Mouse (Mus musculus) gastrocnemius, adult 18-20 months (tissue): Measurements from ENCODE around the gene Ptma. TPM values are rescaled to one million over a fixed set of nuclear protein-coding genes. Genes with fewer than 3 reads are reported as not detected.
"Not testable (repeated sequence)": the region's sequence is repeated elsewhere in the genome, so short reads cannot be mapped to it uniquely, and the experiment has no call there.

Source experiments
- DNase-seq: peaks from one replicate; pipeline ENCODE4 v3.0.0; 2021; ENCODE audit warnings: low spot score
- total RNA-seq, 2 experiments: library from RNA; stranded (reverse); gene quantifications; 2 replicates each; pipeline ENCODE4 v1.2.3; 2021

Ptma gene
- total RNA-seq, 2 experiments from 2014 or later = 64.2 to 99.0 TPM

GRCm38 (mm10) chr1:86493783-86494182 lies 32.7 kb upstream of the Ptma start:
- DNase-seq = peak; percentile 45

DNA sequence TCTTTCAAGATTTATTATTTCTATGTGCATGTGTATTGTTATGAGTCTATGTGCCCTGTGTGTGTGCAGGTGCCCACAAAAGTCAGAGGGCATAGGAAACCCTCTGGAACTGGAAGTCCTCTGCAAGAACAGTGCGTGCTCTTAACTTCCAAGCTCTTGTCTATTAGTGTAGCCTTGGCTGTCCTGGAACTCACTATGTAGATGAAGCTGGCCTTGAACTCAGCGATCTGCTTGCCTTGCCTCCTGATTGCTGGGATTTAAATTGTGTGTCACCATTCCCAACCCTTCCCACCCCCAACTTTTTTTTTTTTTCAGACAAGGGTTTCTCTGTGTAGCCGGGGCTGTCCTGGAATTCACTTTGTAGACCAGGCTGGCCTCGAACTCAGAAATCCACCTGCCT lies 30.2 kb upstream of the Ptma start:
- no peak for DNase-seq

DNA sequence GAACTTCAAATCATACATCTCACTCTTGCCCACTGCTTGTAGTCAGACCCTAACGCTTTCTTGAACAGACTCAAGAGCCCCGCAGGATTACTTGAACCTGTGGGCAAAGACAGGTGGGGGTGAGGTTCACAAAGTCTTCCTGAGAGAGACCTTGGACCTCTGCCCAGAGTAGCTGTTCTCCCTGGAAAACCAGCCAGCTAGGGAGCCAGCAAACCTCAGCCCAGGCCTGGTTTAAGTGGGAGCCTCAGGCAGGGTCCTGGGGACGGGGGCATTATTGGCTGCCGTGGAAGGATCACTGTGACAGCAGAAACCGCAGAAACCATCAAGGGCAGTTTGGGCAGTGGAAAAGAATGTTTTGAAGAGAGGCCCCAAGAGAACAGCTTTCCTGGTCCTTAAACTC lies 29.2 kb upstream of the Ptma start:
- DNase-seq = no peak

GRCm38 (mm10) chr1:86497986-86498385 lies 28.5 kb upstream of the Ptma start:
- DNase-seq = no peak

DNA sequence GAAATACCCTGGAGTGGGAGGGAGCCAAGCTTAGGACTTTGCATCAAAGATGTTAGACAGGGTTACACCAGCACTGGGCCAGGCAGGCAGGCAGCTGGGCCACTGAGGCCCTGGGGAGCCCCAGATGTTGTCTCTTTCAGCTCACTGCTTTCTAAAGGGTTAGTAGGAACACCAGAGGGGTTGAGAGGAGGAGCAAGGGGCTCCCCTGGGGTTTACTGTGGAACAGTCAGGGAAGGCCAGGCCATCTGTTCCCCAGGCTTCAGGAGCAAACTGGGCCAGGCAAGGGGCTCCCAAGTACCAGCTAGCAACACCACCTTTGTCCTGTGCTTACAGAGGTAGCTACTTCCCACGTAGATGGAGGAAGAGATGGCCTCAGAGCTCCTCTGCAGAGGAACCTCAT lies 27.9 kb upstream of the Ptma start:
- DNase-seq = peak; percentile 45

DNA sequence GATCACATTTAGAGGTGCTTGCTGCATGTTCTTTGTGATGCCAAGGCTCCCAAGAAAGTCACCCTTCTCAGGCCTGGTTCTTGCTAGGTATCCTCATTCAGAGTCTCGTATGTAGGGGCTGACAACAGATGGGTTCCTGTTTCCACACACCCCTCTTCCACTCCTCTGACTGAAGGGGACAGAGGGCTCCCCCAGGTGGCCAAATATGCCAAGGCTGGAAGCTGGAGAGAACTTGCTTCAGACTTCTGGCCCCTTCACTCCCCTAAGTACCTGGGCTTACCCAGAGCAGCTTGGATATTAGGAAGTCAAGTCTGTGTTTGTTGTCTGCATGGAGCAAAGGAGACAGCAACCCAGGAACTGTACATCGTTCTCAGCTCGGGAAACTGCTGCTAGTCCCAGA lies 26.6 kb upstream of the Ptma start:
- peak; percentile 71 for DNase-seq

- DNase-seq = no peak
Observed at GRCm38 (mm10) chr1:86500681-86501080, 25.8 kb upstream of the Ptma start.

GRCm38 (mm10) chr1:86501114-86501532 lies 25.4 kb upstream of the Ptma start:
- DNase-seq = peak; percentile 47

DNA sequence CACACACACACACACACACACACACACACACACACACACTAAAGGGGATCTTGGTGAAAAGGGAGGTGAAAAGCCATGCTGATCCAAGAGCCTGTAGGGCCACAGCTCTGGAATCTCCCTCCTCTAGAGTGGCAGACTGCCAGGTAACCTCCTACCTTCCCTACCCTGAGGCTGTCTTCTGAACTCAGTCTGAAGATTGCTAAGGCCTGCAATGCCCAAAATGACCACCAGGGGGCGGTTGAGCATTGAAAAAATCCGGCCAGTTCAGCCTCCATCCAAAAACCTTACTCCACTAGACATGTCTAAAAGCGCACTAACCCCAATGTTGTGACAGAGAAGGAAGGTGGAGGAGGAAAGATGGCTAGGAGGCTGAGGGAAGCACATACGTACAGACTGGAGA lies 25.0 kb upstream of the Ptma start:
- peak; percentile 92 for DNase-seq

GRCm38 (mm10) chr1:86502221-86503048 lies 24.1 kb upstream of the Ptma start:
- no peak for DNase-seq

- no peak for DNase-seq
Observed at GRCm38 (mm10) chr1:86503165-86503747, 23.3 kb upstream of the Ptma start.

DNA sequence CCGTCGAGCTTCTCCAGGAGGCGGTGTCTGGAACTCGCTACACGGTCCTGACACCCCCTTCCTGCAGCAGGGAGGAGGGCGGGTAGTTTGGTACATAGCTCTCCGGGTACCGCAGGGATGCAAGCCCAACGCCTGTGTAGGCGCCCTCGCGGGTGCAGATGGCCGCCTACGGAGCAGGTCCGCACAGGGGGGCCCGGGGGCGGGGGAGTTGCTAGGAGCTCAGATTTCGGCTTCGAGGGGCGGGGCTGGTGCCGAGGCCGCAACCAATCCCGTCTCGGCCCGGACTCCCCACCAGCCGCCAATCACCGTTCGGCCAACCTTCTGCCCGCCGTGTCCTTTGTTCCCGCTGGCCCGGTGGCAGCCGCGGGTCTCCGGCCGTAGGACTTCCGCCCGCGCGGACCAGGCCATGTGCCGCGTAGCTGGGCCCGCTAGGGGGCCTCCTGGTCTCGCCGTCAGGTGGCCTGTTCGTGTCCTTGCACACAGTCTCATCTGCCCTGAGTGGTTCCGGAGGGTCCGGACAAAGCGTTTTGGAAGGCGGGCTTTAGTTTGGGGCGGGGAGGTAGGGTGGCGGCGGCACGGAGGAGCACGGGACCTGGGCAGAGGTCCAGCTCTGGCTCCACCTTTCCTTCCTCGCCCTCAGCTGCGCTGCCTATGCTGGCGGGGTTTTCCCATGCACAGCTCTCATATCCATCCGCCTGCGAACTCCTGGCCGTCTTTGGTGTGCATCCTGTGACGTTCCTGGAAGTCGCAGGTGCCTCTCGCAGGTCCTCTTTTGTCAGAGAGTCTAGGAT lies 22.4 kb upstream of the Ptma start:
- peak; percentile 93 for DNase-seq

DNA sequence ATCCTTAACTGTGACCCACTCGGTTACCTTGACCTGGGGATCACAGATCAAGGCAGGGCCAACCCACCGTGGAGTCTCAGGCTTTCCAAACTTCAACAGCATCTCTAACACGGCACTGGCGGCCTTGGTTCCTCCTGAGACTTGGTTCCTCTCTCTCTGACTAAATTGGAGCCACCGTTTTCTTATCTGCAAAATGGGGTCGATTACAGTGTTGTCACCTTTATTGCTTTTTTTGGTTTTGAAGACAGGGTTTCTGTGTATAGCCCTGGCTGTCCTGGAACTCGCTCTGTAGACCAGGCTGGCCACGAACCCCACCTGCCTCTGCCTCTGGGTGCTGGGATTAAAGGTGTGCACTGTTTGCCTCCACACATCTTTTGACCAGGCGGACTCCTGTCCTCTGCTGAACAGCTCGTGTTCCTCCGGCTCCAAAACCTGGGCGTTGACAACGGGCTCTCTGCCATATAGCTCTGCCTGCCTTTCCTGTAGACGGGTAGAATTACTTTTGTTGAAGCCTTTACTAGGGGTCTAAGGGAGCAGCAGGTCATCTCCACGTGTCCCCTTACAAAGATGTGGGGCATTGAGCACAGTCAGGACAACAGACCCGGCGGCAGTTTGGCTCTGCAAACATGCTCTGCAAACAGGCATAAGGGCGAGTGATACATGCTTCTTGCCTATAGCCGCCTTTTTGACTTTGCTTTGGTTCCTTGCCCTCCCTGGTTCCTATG lies 21.7 kb upstream of the Ptma start:
- DNase-seq = no peak

DNA sequence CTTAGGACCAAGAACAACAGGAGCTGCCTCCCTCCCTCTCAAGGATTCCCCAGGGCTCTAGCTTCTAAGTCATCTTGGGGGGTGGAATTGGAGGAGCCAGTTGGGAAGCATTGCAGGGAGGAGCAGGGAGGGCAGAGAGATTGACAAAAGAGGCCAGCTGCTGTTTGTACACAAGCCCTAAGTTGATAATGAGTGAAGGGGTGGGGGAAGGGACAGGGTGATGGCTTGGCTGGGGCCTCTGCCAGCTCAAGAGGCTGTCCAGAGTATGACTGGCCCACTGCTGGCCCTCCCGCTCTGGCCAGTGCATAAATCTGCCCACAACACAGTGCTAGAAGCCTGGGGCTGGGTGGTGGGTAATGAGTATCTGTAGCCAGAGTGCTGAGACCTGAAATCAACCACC lies 21.1 kb upstream of the Ptma start:
- peak; percentile 39 for DNase-seq

GRCm38 (mm10) chr1:86506420-86506819 lies 20.1 kb upstream of the Ptma start:
- DNase-seq = no peak

DNA sequence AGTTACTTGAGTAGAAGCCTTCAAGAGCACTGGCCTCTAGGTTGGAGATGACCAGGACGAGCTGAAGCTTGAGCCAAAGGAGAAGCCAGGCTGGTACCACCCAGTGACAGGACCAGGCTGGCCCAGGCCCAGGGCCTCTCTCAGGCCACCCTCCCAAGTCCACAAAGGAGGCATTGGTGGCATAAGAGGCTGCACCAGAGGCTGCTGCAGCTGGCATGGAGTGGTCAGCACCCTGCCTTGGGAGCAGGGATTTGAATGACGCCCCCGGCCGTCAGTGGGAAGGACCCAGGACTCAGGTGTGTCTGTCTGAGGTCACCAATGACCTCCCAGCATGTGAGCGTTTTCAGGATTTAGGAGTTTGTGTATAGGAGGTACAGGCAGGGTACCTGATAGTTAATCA lies 18.7 kb upstream of the Ptma start:
- DNase-seq = no peak

- peak; percentile 87 for DNase-seq
Observed at GRCm38 (mm10) chr1:86509410-86509809, 17.1 kb upstream of the Ptma start.

DNA sequence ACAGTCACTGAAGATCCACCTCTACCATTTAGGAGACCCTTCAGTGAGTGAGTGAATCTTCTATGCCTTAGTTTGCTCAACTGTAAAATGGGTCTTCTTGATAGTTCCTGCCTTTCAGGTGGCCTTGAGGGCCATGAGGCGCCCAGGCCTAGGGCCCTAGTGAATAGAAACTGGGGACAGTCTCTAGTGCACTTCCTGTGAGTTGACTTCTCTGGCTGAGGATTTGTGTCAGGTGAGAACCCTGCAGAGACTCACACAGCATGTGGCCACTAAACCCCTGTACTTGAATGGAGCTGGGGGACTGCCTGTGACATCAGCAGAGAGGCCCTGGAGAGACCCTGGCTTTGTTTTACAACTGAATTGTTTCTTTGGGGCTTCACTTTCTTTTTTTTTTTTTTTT lies 16.3 kb upstream of the Ptma start:
- DNase-seq = no peak

GRCm38 (mm10) chr1:86510676-86511441 lies 15.7 kb upstream of the Ptma start:
- no peak for DNase-seq

DNA sequence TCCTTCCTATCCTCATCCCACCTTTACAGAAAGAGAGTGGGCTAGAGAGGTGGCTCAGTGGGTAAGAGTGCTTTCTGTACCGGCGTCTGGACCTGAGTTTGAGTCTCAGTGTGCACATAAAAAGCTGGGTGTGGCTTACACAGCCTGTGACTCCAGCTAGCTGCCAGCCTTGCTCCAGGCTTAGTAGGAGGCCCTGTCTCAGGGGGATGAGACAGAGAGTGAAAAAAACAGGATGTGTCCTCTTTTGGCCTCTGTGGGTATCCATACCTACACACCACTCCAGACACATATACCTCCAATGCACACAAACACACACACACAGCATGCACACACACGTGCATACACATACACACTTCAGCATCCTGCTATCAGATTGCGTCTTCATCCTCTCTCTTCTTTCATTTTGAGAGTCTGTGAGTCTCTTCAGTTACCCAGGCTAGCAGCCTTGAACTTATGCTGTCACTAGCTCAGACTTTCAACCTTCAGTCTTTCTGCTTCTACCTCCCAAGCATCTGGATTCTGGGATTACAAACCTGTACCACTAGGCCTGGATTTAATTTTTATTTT lies 14.3 kb upstream of the Ptma start:
- no peak for DNase-seq

- not testable (repeated sequence) for DNase-seq
Observed at GRCm38 (mm10) chr1:86513031-86513430, 13.5 kb upstream of the Ptma start.
